Mouse (Mus musculus): ENCODE results near the gene Isyna1. TPM values are rescaled to one million over a fixed set of nuclear protein-coding genes. Genes with fewer than 3 reads are reported as not detected.
"Not testable (repeated sequence)": the region's sequence is repeated elsewhere in the genome, so short reads cannot be mapped to it uniquely, and the experiment has no call there.

Gene Isyna1
- polyA plus RNA-seq, 2 experiments from 2014 or later = 26.0 to 58.7 TPM

DNA sequence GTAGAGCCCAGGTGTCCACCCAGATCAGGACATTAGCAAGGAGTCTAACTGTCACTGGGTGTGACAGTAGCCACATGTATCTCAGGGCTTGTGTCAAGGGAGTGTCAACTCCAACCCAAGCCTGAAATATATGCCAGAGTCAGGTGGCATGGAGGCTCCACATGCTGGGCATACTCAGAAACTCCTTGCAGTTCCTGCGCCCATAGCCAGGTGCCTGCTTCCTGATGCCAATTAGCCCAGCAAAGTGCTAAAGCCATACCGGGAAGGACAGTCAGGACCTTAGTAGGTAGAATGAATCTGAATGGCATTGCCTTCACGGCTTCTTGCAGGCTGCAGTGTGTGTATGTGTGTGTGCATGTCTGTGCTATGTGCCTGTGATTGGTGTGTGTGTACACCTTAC, 17.0 kb upstream of the Isyna1 start:
- ATAC-seq = no peak

DNA sequence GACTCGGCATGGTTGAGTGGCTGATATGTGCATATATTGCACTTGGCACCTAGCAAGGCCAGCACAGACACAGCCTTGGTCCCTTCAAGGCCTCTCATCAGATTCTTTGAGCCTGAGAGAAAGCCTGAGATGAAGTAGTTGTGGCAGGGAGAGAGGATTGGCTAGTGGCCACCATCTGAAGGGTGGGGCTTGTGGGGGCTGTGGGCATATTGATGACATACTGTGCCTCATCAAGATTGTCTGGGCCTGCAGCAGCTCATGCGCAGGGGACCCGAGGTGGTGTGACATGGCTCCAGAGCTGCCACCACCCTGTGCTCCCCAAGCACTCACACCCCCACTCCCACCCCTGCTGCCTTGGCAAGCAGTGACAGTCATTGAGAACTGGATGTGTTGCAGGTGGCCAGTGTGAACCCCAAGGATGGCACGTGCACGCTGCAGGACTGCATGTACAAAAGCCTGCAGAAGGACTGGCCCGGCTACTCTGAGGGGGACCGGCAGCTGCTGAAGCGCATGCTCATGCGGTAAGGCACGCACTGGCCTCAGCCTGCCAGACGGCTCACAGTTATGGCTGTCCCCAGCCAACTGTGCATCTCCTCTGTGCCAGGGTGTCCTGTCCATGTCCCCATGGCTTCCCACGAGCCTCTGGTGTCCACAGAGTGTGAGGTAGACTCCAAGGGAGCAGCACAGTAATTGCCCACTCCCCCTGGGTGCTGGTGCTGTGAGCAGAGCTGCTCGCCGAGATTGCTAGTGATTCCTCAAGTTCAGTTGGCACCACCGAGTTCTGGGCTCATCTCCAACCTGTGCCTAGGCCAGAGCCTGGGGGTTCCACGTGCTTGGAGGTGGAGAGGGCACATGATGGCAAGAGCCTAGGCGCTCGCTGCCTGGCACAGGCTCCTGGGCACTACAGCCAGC, 10.4 kb upstream of the Isyna1 start:
- ATAC-seq = no peak

DNA sequence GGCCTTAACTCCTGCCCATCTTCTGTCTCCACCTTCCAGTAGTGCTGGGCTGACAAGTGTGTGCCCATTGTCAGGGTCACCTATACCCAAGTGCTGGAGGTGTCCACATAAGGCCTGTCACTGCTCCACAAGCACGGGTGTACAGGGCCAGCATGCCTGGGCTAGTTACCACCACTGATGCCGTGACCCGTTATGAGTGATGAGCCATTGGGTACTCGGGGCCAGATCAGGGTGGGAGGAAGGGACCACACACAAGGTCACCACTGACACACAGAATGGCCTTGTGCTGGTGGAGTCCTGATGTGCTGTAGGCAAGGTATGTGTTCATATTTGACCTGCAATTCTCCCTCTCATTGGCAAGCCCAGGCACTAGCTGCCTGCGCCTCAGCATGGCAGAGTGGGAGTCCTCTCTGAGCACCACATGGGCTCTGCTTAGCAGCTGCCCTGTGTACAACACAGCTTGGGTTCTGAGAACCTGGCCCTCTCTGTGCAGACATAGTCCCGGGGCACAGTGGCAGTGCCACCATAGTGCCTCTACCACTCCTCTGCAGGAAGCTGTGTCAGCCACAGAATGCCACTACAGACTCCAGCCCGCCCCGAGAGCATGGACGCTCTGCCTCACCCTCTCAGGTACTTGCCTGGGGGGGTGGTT, 9.4 kb upstream of the Isyna1 start:
- no peak for ATAC-seq

DNA sequence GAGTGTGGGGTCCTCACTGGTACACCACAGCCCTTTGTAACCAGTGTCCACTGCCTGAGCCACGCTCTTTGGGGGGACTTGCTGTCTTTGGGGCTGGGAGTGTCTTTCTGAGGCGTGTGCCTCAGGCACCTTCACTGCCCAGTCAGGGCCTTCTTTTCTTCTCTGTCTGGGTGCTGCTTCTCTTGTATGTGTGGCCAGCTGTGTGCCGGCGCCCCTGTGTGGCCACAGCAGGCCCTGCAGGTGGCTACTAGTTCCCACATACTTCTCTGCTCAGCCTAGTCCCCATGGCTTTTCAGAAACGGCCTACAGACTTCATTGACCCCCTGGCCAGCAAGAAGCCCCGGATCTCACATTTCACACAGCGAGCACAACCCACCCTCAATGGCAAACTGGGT, 8.9 kb upstream of the Isyna1 start:
- no peak for ATAC-seq

DNA sequence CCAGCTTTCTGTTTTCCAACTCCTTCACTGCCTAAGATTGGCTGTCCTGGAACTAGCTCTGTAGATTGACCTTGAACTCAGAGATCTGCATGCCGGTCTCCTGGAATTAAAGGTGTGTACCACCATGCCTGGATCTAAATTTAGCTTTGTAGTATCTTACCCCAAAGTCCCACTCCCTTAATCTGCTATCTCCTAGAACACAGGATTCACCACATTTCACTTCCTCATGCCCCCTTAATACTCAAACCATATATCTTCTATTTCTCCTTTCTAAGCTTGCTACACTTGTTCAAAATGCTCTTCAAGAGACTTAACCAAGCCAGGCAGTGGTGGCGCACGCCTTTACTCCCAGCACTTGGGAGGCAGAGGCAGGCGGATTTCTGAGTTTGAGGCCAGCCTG, 6.2 kb upstream of the Isyna1 start:
- ATAC-seq = not testable (repeated sequence)

DNA sequence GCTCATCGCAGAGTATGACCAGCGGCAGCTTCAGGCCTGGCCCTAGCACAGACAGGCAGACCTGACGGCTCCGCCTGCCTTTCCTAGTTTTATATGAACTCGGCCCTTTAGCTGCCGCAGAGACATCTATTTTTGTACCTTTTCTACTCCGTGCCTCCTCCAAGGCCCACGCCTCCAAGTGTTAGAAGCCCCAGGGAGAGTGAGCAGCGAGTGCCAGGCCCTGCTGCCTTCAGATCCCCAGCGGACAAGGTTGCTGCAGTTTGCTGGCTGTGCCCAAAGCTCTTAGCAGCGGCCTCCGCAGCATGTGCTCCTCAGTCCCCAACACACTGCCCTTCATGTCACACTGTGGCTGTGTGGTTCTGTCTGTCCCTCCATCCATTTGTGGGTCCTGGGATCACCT, 2.6 kb upstream of the Isyna1 start:
- no peak for ATAC-seq

DNA sequence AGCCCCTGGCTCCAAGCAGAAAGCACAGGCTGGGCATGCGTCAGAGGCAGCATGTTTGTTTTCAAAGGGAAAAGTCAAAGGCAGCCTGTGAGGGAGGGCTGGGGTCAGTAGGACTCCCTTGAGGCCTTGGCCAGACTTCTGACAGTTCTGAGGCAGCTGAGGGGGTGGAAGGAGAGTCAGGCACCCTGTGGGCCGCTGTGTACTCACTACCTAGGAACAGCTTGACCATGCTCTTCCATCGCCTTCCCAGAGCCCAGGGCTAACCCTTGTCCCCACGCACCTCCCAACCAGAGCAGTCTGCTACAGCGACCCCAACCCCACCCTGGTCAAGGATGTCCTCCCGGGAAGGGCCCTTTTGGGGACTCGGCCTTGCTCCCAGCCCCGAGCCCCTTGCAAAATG, 1.0 kb upstream of the Isyna1 start:
- no peak for ATAC-seq

DNA sequence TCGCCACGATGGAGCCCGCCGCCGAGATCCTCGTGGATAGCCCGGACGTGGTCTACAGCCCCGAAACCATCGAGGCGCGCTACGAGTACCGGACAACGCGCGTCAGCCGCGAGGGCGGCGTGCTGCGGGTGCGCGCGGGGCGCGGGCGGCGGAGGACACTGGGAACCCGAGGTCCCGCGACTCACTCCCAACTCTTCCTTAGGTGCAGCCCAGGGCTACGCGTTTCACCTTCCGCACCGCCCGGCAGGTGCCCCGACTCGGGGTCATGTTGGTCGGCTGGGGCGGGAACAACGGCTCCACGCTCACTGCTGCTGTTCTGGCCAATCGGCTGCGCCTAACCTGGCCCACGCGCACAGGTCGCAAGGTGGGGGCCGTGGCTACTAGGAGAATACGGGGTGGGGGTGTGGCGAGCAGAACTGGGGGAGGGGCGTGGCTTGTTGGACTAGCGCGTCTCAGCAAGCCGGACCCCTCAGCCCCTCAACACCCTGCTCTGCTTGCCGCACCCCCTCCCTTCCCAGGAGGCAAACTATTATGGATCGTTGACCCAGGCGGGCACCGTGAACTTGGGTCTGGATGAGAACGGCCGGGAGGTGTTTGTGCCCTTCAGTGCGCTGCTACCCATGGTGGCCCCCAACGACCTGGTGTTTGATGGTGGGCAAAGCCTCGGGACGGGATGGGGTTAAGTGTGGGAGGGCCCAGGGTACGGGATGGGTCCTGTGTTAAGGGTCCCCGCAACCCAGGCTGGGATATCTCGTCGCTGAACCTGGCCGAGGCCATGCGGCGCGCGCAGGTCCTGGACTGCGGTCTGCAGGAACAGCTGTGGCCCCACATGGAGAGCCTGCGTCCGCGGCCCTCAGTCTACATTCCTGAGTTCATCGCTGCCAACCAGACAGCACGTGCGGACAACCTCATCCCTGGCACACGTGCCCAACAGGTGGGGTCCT, 720 bp downstream of the Isyna1 start:
- peak; percentile 45 for ATAC-seq

DNA sequence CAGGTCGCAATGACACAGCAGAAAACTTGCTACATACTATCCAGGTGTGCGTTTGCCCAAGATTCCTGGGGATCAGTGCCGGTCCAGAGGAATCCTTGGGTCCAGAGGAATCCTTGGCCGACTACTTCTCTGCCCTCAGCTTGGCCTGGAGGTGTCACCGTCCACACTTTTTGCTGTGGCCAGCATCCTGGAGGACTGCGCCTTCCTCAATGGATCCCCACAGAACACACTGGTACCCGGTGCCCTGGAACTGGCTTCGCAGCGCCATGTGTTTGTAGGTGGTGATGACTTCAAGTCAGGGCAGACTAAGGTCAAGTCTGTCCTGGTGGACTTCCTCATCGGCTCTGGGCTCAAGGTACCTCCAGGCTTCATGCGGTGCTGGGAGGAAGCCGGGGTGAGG, 1.6 kb downstream of the Isyna1 start:
- no peak for ATAC-seq

DNA sequence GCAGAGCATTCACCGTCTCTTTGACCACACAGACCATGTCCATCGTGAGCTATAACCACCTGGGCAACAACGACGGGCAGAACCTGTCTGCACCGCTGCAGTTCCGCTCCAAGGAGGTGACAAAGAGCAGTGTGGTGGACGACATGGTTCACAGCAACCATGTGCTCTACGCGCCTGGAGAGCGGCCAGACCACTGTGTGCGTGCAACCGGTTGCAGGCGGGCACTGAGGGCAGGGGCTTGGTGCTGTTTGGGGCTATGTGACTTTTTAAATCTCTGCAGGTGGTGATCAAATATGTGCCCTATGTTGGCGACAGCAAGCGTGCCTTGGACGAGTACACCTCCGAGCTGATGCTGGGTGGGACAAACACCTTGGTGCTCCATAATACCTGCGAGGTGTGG, 2.0 kb downstream of the Isyna1 start:
- ATAC-seq = no peak

DNA sequence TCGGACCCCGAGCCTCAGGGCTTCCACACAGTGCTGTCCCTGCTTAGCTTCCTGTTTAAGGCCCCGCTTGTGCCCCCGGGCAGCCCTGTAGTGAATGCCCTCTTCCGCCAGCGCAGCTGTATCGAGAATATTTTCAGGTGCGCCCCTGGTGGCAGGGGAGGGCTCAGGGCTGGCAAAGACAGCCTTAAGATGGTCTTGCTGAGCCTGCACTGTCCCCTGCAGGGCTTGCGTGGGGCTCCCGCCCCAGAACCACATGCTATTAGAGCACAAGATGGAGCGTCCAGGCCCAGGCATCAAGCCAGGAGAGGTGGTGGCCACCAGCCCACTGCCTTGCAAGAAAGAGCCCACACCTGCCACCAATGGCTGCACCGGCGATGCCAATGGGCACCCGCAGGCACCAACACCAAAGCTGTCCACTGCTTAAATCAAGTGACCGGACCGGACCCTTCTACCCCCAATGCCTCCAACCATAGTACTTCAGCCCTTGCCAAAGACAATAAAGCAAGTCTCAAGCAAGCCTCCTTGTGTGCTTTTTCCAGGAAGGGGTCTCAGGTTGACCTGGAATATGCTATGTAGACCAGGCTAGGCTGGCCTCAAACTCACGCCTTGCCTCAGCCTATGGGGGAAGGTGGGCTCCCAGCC, 2.7 kb downstream of the Isyna1 start:
- ATAC-seq = no peak

DNA sequence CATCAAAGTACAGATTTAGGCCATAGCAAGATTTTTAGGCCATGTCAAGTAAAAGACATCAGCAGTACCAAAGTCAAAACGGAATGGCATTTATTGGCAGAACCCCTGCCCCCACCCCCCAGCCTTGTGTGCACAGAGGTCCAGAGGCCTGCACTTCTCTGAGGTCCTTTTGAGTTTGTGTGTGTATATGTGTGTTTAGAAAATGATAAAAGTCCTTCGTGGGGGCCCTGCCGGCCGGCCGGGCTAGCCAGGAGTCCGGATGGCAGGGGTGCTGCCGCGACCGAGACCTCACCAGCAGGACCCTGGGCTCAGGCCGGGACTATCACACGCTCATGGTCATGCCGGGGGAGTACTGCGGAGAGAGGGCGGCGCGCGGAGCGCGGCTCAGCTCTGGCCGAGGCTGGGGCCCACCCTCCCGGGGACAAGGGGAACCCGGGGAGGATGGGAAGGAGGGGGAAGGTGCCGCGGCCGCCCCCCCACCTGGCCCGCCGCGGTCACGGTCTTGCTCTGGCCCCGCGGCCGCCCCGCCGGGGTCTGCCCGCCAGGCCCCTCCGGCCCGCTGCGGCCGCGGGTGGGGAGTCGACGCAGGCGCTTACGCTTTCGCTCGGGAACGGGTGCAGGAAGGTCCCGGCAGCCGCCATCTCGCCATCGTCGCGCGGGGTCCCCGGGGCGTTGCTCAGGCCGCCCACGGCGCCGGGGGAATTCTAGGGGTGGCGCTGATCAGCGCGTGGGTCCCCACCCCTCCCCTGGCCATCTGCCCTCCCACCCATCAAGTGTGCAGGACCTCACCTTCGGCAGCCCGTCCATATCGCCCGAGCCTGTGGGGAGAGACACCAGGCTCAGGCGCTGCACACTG, 3.5 kb downstream of the Isyna1 start:
- ATAC-seq = no peak

DNA sequence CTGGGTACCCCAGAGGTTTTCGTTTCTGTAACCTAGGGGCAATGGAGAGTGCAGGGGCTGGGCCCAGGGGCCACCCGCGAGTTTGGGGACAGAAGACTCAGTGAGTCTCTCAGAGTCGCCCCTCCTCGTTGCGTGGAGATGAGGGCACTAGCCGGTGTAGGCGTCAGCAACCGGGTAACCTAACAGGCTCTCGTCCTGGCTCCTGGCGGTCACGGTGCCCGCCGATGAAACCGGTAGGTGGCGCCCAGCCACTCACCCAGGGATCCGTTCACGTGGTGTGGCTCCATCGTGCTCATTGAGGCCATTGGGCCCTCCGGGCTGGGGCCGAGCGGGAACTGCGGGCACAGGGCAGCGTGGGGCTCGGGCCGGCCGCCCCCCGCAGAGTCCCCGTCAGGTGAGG, 4.1 kb downstream of the Isyna1 start:
- ATAC-seq = no peak

DNA sequence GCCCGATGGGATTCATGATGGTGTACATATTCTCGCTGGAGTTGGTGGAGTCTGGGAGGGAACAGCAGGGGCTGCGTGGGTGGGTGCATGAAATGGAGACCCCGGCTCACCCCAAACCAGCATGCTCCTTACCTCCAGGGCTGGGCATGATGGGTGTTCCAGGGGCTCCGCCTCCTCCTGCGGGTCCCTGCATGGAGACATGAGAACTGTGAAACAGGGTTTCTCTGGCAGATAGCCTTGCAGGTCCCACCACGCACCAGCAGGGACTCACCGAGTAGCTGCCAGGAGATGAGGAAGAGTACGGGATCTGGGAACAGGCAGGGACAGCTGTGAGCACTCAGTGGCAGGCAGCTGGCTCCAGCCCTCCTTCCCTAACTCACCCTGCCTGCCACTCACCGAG, 4.5 kb downstream of the Isyna1 start:
- no peak for ATAC-seq

DNA sequence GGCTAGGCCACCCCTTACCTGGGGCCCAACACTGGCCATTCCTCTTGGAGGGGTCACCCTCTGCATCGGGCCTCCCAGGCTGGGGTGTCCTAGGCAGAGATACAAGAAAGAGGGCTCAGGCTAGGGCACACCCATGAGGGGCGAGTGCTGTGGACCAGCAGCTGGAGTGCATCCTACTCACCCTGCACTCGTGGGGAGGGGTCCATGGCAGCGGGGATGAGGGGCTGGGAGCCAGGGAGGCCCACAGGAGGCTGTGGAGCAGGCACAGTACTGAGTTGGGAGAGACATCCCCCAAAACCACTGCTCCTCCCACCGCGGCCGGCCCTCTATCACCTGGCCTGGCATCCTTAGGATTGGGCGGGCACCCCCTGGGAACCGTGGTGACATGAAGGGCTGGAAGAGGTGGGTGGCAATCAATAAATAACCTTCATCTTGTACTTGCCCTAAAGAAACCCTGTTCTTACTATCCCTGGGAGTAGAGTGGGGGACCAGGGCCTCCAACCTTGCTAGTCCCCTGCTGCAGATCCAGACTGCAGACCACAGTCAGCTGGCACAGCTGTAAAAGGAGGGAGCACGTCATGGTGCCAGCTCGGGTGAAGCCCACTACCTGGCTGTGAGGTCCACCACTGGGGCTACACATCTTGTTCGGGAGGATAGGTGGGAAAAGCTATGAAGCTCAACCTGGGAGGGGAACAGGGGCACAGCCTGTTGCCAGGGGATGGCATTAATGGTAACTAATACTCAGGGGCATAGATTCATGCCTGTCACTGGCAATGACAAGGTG, 5.5 kb downstream of the Isyna1 start:
- ATAC-seq = no peak

DNA sequence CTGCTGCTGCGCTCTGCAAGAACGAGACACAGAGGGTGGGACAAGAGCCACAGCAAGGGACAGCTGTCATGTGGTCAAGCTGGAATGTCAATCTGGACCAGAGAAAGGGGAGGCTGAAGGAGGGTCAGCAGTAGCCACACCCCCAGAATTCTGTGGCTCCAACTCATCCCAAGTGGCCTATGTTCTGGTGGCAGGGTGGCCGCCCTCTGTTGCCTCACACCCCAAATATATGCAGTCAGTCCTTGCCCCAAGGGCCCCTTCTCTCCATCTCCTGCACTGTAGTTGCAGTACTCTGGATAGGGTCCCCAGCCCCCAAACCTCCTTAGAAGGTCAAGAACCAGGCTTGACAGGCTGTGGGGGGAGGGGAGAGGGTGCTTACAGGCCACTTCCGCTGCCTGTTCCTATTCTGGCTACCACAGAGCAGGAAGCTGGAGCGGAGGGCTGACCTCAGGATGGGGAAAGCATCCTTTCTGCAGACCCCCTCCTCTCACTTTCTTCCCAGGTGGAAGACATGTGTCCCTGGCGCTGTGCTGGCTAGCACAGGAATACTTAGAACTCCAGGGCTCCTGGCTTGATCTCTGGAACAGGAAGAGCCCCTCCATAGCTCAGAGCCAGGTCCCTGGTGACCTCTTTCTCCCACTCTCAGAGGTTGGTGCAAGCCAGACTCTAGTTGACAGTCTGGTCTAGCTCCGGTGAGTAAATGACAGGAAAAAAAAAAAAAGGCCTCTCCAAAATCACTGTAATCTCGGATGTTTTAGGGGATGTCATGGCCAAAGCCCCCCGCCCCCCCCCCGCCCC, 6.5 kb downstream of the Isyna1 start:
- ATAC-seq = no peak

DNA sequence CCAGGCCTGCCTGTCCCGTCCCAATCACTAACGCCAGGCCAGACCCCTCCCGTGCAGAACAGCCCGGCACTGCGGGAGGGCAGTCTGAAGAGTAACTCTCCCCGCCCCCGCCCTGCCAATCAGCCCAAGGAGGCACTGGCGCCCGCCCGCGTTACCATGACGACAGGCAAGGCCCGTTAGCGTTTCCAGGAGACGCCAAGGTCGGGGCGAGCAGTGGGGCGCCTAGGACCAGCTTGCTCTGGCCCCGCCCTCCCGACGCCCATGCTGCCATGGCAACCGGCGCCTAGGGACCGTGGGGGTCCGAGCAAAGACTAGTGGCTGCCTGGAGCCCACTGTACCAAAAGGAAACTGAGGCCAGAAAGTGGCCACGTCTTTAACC, 7.1 kb downstream of the Isyna1 start:
- ATAC-seq = peak; percentile 81

DNA sequence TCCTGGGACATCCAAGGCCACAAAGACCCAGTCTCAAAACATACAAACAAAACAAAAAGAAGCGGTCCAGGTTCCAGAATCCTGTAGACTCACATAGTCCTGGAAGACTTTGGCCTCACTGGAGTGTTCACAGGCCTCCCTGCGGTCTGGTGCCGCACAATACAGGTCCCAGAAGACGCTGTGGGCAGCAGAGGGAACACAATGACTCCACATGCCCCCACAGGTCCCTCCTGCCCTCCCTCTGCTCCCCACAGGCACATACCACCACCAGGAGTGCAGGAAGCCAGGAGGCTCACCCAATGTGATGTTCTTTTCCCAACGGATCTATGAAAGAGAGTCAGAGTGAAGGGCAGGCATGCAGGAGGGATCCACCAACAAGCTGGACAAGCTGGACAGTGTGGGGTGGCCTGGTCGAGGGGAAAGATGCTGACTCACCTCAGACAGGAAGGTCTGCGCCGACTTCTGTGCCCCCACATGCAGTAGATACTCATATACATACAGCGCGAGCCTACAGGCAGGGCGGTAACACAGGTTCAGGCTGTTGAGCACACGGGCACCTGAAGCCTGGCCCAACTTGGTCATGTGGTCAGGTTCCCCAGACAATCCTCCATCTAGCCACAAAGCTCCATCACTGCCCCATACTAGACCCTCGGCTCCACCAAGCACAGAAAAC, 8.1 kb downstream of the Isyna1 start:
- ATAC-seq = no peak

DNA sequence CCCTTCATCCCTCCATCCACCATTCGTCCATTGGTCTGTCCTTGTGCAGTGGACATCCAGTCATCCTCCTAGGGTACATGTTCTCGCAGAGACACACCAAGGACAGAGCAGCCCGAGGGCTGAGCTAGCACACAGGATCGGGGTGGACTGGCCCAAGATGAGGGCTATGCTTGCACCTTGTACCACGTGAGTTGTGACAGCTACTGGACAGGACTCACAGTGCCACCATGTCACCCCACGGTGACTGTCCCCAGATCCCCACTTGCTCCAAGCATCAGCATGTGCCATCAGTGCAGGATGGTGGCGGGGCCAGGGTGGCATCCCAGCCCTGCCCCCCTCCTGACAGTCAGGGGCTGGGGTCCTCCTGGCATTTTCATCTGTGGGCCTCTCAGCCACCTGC, 10.4 kb downstream of the Isyna1 start:
- no peak for ATAC-seq
